Mouse (Mus musculus) heart, embryonic 14.5 days (tissue): ENCODE results near the gene Mib2. TPM values are rescaled to one million over a fixed set of nuclear protein-coding genes. Genes with fewer than 3 reads are reported as not detected.

Source experiments
- ATAC-seq: fragments of 200-750 bp; cut with Nextera tagmentation; 2 replicates; pipeline ENCODE4 v1.8.0; 2017; ENCODE audit warnings: low read depth, moderate TSS enrichment; ENCODE audit not compliant: insufficient number of reproducible peaks, insufficient read depth, low FRiP score
- H3K27ac ChIP-seq, 2 experiments: fragments of 200-500 bp in 1 of 2; fragments of 300-500 bp in 1 of 2; sonication (generic) in 1 of 2; replicated peaks in 1 of 2; 2 replicates each; pipeline ENCODE4 v1.5.1; 2012 to 2014; ENCODE audit warnings: low read depth in 2 of 2, low read length in 2 of 2, control low read depth in 1 of 2, mild to moderate bottlenecking in 1 of 2, mixed read lengths in 1 of 2; ENCODE audit not compliant: control insufficient read depth in 1 of 2, insufficient read depth in 1 of 2
- H3K27me3 ChIP-seq: fragments of 300-500 bp; sonication (generic); 2 replicates; pipeline ENCODE4 v1.6.1; 2014; ENCODE audit warnings: mild to moderate bottlenecking, low read length, control low read depth; ENCODE audit not compliant: control insufficient read depth, insufficient read depth
- H3K36me3 ChIP-seq: fragments of 300-500 bp; sonication (generic); 2 replicates; pipeline ENCODE4 v1.6.1; 2014; ENCODE audit warnings: mild to moderate bottlenecking, control low read depth, low read length, mixed read lengths; ENCODE audit not compliant: control insufficient read depth, insufficient read depth
- H3K4me1 ChIP-seq, 2 experiments: fragments of 200-500 bp in 1 of 2; fragments of 300-500 bp in 1 of 2; sonication (generic) in 1 of 2; 2 replicates each; pipeline ENCODE4 v1.6.1; 2012 to 2014; ENCODE audit warnings: low read length in 2 of 2, control low read depth in 1 of 2, mixed read lengths in 1 of 2; ENCODE audit not compliant: control insufficient read depth in 2 of 2, insufficient read depth in 2 of 2
- H3K4me2 ChIP-seq: fragments of 300-500 bp; sonication (generic); 2 replicates; pipeline ENCODE4 v1.6.1; 2014; ENCODE audit warnings: mild to moderate bottlenecking, low read length
- H3K4me3 ChIP-seq, 2 experiments: fragments of 200-500 bp in 1 of 2; fragments of 300-500 bp in 1 of 2; sonication (generic) in 1 of 2; 2 replicates each; pipeline ENCODE4 v1.5.1; 2012 to 2014; ENCODE audit warnings: low read length in 2 of 2, mild to moderate bottlenecking in 2 of 2, control low read depth in 1 of 2, low read depth in 1 of 2, moderate library complexity in 1 of 2; ENCODE audit not compliant: control insufficient read depth in 1 of 2, insufficient read depth in 1 of 2
- H3K9ac ChIP-seq: fragments of 300-500 bp; sonication (generic); 2 replicates; pipeline ENCODE4 v1.6.1; 2014; ENCODE audit warnings: mild to moderate bottlenecking, low read length
- H3K9me3 ChIP-seq: fragments of 300-500 bp; sonication (generic); 2 replicates; pipeline ENCODE4 v1.6.1; 2016; ENCODE audit warnings: low read length, control low read depth; ENCODE audit not compliant: control insufficient read depth
- WGBS: fragments of 180-500 bp; shearing (Covaris S2); extraction: QIAGEN DNeasy Blood & Tissue Kit; methylation state at CpG from one replicate; pipeline ENCODE4 v1.1.7; 2014; 5-methylcytosine and 5-hydroxymethylcytosine counted together
- polyA plus RNA-seq: library from polyadenylated mRNA; unstranded; fragments of >200 nt; fragmentation: Nextera tagmentation; extraction: Ambion mirVana; gene quantifications from 2 replicates; pipeline ENCODE4 v1.2.1, GENCODE M21; 2014

The Mib2 gene
- polyA plus RNA-seq, 1 experiment from 2014 or later, result 15.3 TPM

- Histone ChIP-seq H3K36me3 (peaks cover 54% of the 10 kb centered on the region), H3K4me1 (peaks cover 0 to 11% of the 10 kb centered on the region in 2 experiments; a peak in 2 of 4 replicates), H3K27me3 (no peaks in the 10 kb centered on the region), H3K27ac (no peak overlapping the region), H3K9me3 (no peaks in the 10 kb centered on the region), H3K9ac (no peak overlapping the region), H3K4me2 (no peak overlapping the region), H3K4me3 (no peak overlapping the region)
- 84% methylated on average over 2 of the region's 2 CpGs for whole genome bisulfite sequencing
- no peak for ATAC-seq
These were observed 62.2 kb downstream of the Mib2 start for GRCm38 (mm10) chr4:155606825-155607224.

GRCm38 (mm10) chr4:155605132-155605531 is 63.9 kb downstream of the Mib2 start:
- no peak overlapping the region for H3K9ac ChIP-seq
- ATAC-seq, result no peak
- peaks cover 0 to 11% of the 10 kb centered on the region in 2 experiments; a peak in 2 of 4 replicates for H3K4me1 ChIP-seq
- no peaks in the 10 kb centered on the region for H3K27me3 ChIP-seq
- peaks cover 37% of the 10 kb centered on the region for H3K36me3 ChIP-seq
- no peak overlapping the region for H3K4me2 ChIP-seq
- H3K27ac ChIP-seq, result no peak overlapping the region
- 87% methylated on average over 4 of the region's 4 CpGs for WGBS
- no peaks in the 10 kb centered on the region for H3K9me3 ChIP-seq
- no peak overlapping the region for H3K4me3 ChIP-seq

Other genes starting within 250 kb of the Mib2 start
- not detected in 2 replicates for gene Tmem52, start 200.1 kb downstream of the Mib2 start, polyA plus RNA-seq
- 375 and 396 TPM in 2 replicates for gene Gnb1, start 177.8 kb downstream of the Mib2 start, polyA plus RNA-seq
- 49.9 and 51.4 TPM in 2 replicates for gene Nadk, start 106.8 kb downstream of the Mib2 start, polyA plus RNA-seq
- gene Slc35e2, start 67.8 kb downstream of the Mib2 start, polyA plus RNA-seq, result 7.7 and 8.5 TPM in 2 replicates
- 33.5 and 36.7 TPM in 2 replicates for gene Cdk11b, start 44.3 kb downstream of the Mib2 start, polyA plus RNA-seq
- gene Gm10563, start 23.8 kb downstream of the Mib2 start, polyA plus RNA-seq, result not detected in 2 replicates
- 63.1 and 67.1 TPM in 2 replicates for gene Mmp23, start 15.8 kb downstream of the Mib2 start, polyA plus RNA-seq
- gene Fndc10, start 25.1 kb upstream of the Mib2 start, polyA plus RNA-seq, result 1.9 and 2.4 TPM in 2 replicates
- gene Ssu72, start 35.6 kb upstream of the Mib2 start, polyA plus RNA-seq, result 113 and 115 TPM in 2 replicates
- 0.23 and 0.28 TPM in 2 replicates for gene Tmem240, start 65.6 kb upstream of the Mib2 start, polyA plus RNA-seq
- gene Atad3a, start 91.9 kb upstream of the Mib2 start, polyA plus RNA-seq, result 89.0 and 95.2 TPM in 2 replicates
- gene Vwa1, start 105.5 kb upstream of the Mib2 start, polyA plus RNA-seq, result 4.5 and 4.9 TPM in 2 replicates
- gene Tmem88b, start 116.7 kb upstream of the Mib2 start, polyA plus RNA-seq, result 2.4 and 2.5 TPM in 2 replicates
- not detected in 2 replicates for gene Ankrd65, start 121.2 kb upstream of the Mib2 start, polyA plus RNA-seq
- gene Mrpl20, start 133.7 kb upstream of the Mib2 start, polyA plus RNA-seq, result 146 and 160 TPM in 2 replicates
- 120 and 126 TPM in 2 replicates for gene Ccnl2, start 143.3 kb upstream of the Mib2 start, polyA plus RNA-seq
- gene Aurkaip1, start 162.1 kb upstream of the Mib2 start, polyA plus RNA-seq, result 112 and 118 TPM in 2 replicates
- gene Mxra8, start 170.5 kb upstream of the Mib2 start, polyA plus RNA-seq, result 55.5 and 75.6 TPM in 2 replicates
- 9.1 and 10.9 TPM in 2 replicates for gene Dvl1, start 178.2 kb upstream of the Mib2 start, polyA plus RNA-seq
- 0.09 and 0.12 TPM in 2 replicates for gene Tas1r3, start 194.2 kb upstream of the Mib2 start, polyA plus RNA-seq
- 10.9 and 11.0 TPM in 2 replicates for gene Cptp, start 200.2 kb upstream of the Mib2 start, polyA plus RNA-seq
- 36.0 and 38.5 TPM in 2 replicates for gene Ints11, start 200.3 kb upstream of the Mib2 start, polyA plus RNA-seq
- 28.0 and 30.0 TPM in 2 replicates for gene Pusl1, start 222.6 kb upstream of the Mib2 start, polyA plus RNA-seq
- 9.0 and 9.4 TPM in 2 replicates for gene Acap3, start 222.6 kb upstream of the Mib2 start, polyA plus RNA-seq